Mouse (Mus musculus): ENCODE measurements at regions not wholly inside any gene's neighbourhood (a gene's known extent, or its start where the extent isn't known, plus 50 kb on each side); places are given as distances from the start of the nearest gene placed in this dataset.
A peak's percentile ranks its signal among the peaks of the same experiment; 100 is the strongest.

DNA sequence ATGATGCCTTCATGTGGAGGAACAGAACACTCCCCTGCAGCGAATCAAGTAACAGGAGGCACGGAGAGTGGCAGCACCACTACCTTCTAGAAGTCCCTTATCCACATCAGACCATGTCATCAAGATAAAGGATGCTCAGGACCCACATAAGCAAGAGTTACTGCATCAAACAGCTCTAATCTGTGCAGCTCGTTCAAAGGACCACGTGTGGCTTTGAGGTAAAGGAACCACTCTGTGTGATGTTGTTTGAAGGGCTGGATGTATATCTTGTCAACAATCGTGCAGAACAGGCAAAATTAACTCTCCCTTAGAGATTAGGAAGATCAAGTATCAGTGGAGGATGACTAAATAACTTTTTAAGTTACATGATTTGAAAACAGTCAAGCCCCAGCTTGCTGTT is 68.8 kb upstream of the Cd44 start:
- H3K4me3 ChIP-seq (replicated peaks; ENCODE audit: low read length): no peak overlapping the region
- WGBS: 69% methylated on average over 5 of the region's 5 CpGs
- H3K27ac ChIP-seq (ENCODE audit: low read length): no peak overlapping the region

DNA sequence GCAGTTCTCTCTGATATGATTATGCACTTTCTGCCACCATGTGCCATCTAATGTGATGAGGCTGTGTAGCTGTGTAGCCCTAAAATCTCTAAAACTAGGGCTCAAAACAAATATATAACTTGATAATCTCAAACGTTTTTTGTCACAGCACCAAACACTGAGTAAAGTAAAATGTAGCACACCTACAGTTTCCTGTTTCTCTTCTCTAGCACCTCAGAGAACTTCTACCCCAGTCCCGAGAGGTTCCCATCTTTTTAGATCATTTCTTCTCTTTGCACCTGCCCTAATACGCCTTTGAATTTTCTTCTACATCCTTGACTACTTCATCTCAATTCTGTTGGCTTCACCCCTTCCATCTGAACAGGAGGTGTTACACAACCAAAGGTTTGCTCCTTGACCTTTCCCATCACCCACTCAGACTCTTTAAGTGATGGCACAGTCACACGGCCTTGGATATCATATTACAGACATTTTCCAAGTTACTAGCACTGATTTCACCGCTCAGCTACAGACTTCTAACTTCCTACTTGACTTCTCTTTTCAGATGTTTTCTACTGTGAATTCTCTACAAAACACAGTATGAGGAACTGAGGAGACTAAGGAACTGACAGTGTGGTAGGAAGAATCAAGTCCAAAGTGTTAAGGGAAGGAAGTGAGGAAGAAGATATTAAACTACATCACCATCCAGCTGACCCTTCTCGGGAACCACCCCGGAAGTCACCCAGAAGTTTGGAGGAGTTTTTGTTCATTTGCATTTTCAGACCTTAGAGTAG is 66.7 kb upstream of the Cd44 start:
- H3K27me3 ChIP-seq (ENCODE audit: control insufficient read depth, insufficient read depth, low read length): no peaks in the 10 kb centered on the region
- ATAC-seq (ENCODE audit: insufficient read depth, low FRiP score): no peak
- 75% methylated on average over 7 of the region's 7 CpGs for WGBS
- H3K27ac ChIP-seq (ENCODE audit: low read length): no peak overlapping the region
- H3K36me3 ChIP-seq (ENCODE audit: control insufficient read depth, insufficient read depth, low read length): no peaks in the 10 kb centered on the region
- no peaks in the 10 kb centered on the region for H3K9me3 ChIP-seq (replicated peaks; ENCODE audit: control insufficient read depth, low read length)
- no peaks in the 10 kb centered on the region for H3K4me1 ChIP-seq (ENCODE audit: control insufficient read depth, insufficient read depth, low read length)
- H3K9ac ChIP-seq (ENCODE audit: low read length): no peak overlapping the region
- no peak overlapping the region for H3K4me2 ChIP-seq (ENCODE audit: low read depth, low read length)
- H3K4me3 ChIP-seq (replicated peaks; ENCODE audit: low read length): no peak overlapping the region

More for the DNA sequence above, 68.8 kb upstream of the Cd44 start:
- H3K4me1 ChIP-seq (ENCODE audit: control insufficient read depth, insufficient read depth, low read length): no peaks in the 10 kb centered on the region
- no peaks in the 10 kb centered on the region for H3K9me3 ChIP-seq (replicated peaks; ENCODE audit: control insufficient read depth, low read length)
- H3K4me2 ChIP-seq (ENCODE audit: low read depth, low read length): no peak overlapping the region
- H3K9ac ChIP-seq (ENCODE audit: low read length): no peak overlapping the region
- ATAC-seq (ENCODE audit: insufficient read depth, low FRiP score): no peak
- no peaks in the 10 kb centered on the region for H3K27me3 ChIP-seq (ENCODE audit: control insufficient read depth, insufficient read depth, low read length)
- no peaks in the 10 kb centered on the region for H3K36me3 ChIP-seq (ENCODE audit: control insufficient read depth, insufficient read depth, low read length)

- Histone ChIP-seq H3K36me3 (ENCODE audit: control insufficient read depth, insufficient read depth, low read length) (no peaks in the 10 kb centered on the region), H3K4me2 (ENCODE audit: low read depth, low read length) (no peak overlapping the region), H3K27me3 (ENCODE audit: control insufficient read depth, insufficient read depth, low read length) (no peaks in the 10 kb centered on the region), H3K9ac (ENCODE audit: low read length) (no peak overlapping the region), H3K27ac (ENCODE audit: low read length) (no peak overlapping the region), H3K9me3 (replicated peaks; ENCODE audit: control insufficient read depth, low read length) (no peaks in the 10 kb centered on the region), H3K4me3 (replicated peaks; ENCODE audit: low read length) (no peak overlapping the region), H3K4me1 (ENCODE audit: control insufficient read depth, insufficient read depth, low read length) (no peaks in the 10 kb centered on the region)
- no peak for ATAC-seq (ENCODE audit: insufficient read depth, low FRiP score)
- WGBS: 82% methylated on average over 4 of the region's 4 CpGs
These were observed 66.0 kb upstream of the Cd44 start for GRCm38 (mm10) chr2:102967417-102967816.

- Histone ChIP-seq H3K4me1 (ENCODE audit: control insufficient read depth, insufficient read depth, low read length) (no peaks in the 10 kb centered on the region), H3K4me3 (replicated peaks; ENCODE audit: low read length) (no peak overlapping the region), H3K27ac (ENCODE audit: low read length) (peak overlapping the region; percentile 7; the same call in 1 of the 2 replicates), H3K9me3 (replicated peaks; ENCODE audit: control insufficient read depth, low read length) (no peaks in the 10 kb centered on the region), H3K9ac (ENCODE audit: low read length) (no peak overlapping the region), H3K27me3 (ENCODE audit: control insufficient read depth, insufficient read depth, low read length) (no peaks in the 10 kb centered on the region), H3K4me2 (ENCODE audit: low read depth, low read length) (no peak overlapping the region), H3K36me3 (ENCODE audit: control insufficient read depth, insufficient read depth, low read length) (no peaks in the 10 kb centered on the region)
- WGBS: 86% methylated on average over 5 of the region's 5 CpGs
- ATAC-seq (ENCODE audit: insufficient read depth, low FRiP score): no peak
These were observed 57.7 kb upstream of the Cd44 start for GRCm38 (mm10) chr2:102959067-102959645.

- Histone ChIP-seq H3K9ac (ENCODE audit: low read length) (no peak overlapping the region), H3K4me2 (ENCODE audit: low read depth, low read length) (no peak overlapping the region), H3K27me3 (ENCODE audit: control insufficient read depth, insufficient read depth, low read length) (no peaks in the 10 kb centered on the region), H3K4me1 (ENCODE audit: control insufficient read depth, insufficient read depth, low read length) (no peaks in the 10 kb centered on the region), H3K9me3 (replicated peaks; ENCODE audit: control insufficient read depth, low read length) (no peaks in the 10 kb centered on the region), H3K36me3 (ENCODE audit: control insufficient read depth, insufficient read depth, low read length) (no peaks in the 10 kb centered on the region), H3K27ac (ENCODE audit: low read length) (no peak overlapping the region), H3K4me3 (replicated peaks; ENCODE audit: low read length) (no peak overlapping the region)
- WGBS: 84% methylated on average over 9 of the region's 9 CpGs
- ATAC-seq (ENCODE audit: insufficient read depth, low FRiP score): no peak
These were observed 57.1 kb upstream of the Cd44 start for GRCm38 (mm10) chr2:102958529-102958928.

GRCm38 (mm10) chr2:102957811-102958210 is 56.3 kb upstream of the Cd44 start:
- no peaks in the 10 kb centered on the region for H3K36me3 ChIP-seq (ENCODE audit: control insufficient read depth, insufficient read depth, low read length)
- H3K27ac ChIP-seq (ENCODE audit: low read length): no peak overlapping the region
- H3K9me3 ChIP-seq (replicated peaks; ENCODE audit: control insufficient read depth, low read length): no peaks in the 10 kb centered on the region
- no peak overlapping the region for H3K9ac ChIP-seq (ENCODE audit: low read length)
- WGBS: 90% methylated on average over 5 of the region's 5 CpGs
- no peak for ATAC-seq (ENCODE audit: insufficient read depth, low FRiP score)
- no peak overlapping the region for H3K4me2 ChIP-seq (ENCODE audit: low read depth, low read length)
- no peak overlapping the region for H3K4me3 ChIP-seq (replicated peaks; ENCODE audit: low read length)
- H3K27me3 ChIP-seq (ENCODE audit: control insufficient read depth, insufficient read depth, low read length): no peaks in the 10 kb centered on the region
- no peaks in the 10 kb centered on the region for H3K4me1 ChIP-seq (ENCODE audit: control insufficient read depth, insufficient read depth, low read length)

GRCm38 (mm10) chr2:102956858-102957242 is 55.4 kb upstream of the Cd44 start:
- no peaks in the 10 kb centered on the region for H3K4me1 ChIP-seq (ENCODE audit: control insufficient read depth, insufficient read depth, low read length)
- no peaks in the 10 kb centered on the region for H3K27me3 ChIP-seq (ENCODE audit: control insufficient read depth, insufficient read depth, low read length)
- 72% methylated on average over 6 of the region's 6 CpGs for WGBS
- H3K36me3 ChIP-seq (ENCODE audit: control insufficient read depth, insufficient read depth, low read length): no peaks in the 10 kb centered on the region
- ATAC-seq (ENCODE audit: insufficient read depth, low FRiP score): no peak
- no peak overlapping the region for H3K4me3 ChIP-seq (replicated peaks; ENCODE audit: low read length)
- H3K9me3 ChIP-seq (replicated peaks; ENCODE audit: control insufficient read depth, low read length): no peaks in the 10 kb centered on the region
- no peak overlapping the region for H3K4me2 ChIP-seq (ENCODE audit: low read depth, low read length)
- no peak overlapping the region for H3K27ac ChIP-seq (ENCODE audit: low read length)
- no peak overlapping the region for H3K9ac ChIP-seq (ENCODE audit: low read length)

DNA sequence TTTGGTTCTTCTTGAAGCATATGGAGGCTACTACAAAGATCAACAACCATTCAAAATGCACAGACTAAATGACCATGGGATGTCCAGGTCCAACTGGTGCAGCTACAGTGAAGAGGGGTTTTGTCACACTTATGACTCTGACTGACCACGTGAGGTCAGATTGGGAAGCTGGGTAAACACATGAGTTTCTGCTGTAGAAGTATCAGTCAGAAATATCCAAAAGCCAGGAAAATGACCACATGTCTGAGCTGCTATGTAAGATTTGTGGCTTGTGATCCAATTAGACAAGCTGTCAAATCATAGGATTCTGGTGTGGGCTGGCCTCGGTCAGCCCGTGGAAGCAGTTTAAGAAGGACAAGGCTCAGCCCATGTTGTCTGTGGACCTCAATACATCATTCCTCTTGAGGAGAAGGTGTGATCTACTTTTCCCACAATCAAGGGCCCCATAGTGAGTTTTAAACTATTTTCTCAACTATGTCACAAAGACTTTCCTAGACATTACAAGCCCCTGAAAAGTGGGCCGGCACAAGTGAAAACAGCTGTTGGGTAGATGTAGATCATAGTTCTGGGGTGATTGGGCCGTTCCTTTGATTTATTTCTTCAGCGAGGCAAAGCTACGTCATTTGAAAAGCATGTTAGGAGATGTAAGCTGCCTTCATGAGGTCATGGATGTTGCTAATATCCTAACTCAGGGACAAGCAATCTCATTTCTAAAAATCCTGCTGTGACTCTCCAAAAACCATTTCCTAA is 54.8 kb upstream of the Cd44 start:
- Histone ChIP-seq H3K9me3 (replicated peaks; ENCODE audit: control insufficient read depth, low read length) (no peaks in the 10 kb centered on the region), H3K27ac (ENCODE audit: low read length) (no peak overlapping the region)

GRCm38 (mm10) chr2:102955232-102955631 is 53.8 kb upstream of the Cd44 start:
- Histone ChIP-seq H3K36me3 (ENCODE audit: control insufficient read depth, insufficient read depth, low read length) (no peaks in the 10 kb centered on the region), H3K4me2 (ENCODE audit: low read depth, low read length) (no peak overlapping the region), H3K4me1 (ENCODE audit: control insufficient read depth, insufficient read depth, low read length) (no peaks in the 10 kb centered on the region), H3K9me3 (replicated peaks; ENCODE audit: control insufficient read depth, low read length) (no peaks in the 10 kb centered on the region), H3K4me3 (replicated peaks; ENCODE audit: low read length) (no peak overlapping the region), H3K9ac (ENCODE audit: low read length) (no peak overlapping the region), H3K27ac (ENCODE audit: low read length) (no peak overlapping the region), H3K27me3 (ENCODE audit: control insufficient read depth, insufficient read depth, low read length) (no peaks in the 10 kb centered on the region)
- no peak for ATAC-seq (ENCODE audit: insufficient read depth, low FRiP score)
- 85% methylated on average over 4 of the region's 4 CpGs for WGBS

More for the DNA sequence above, 54.8 kb upstream of the Cd44 start:
- Histone ChIP-seq H3K4me1 (ENCODE audit: control insufficient read depth, insufficient read depth, low read length) (no peaks in the 10 kb centered on the region), H3K9ac (ENCODE audit: low read length) (no peak overlapping the region), H3K36me3 (ENCODE audit: control insufficient read depth, insufficient read depth, low read length) (no peaks in the 10 kb centered on the region), H3K4me3 (replicated peaks; ENCODE audit: low read length) (no peak overlapping the region), H3K4me2 (ENCODE audit: low read depth, low read length) (no peak overlapping the region), H3K27me3 (ENCODE audit: control insufficient read depth, insufficient read depth, low read length) (no peaks in the 10 kb centered on the region)
- 71% methylated on average over 7 of the region's 7 CpGs for WGBS
- ATAC-seq (ENCODE audit: insufficient read depth, low FRiP score): no peak

Measured in stomach, embryonic 16.5 days (tissue).